Mouse (Mus musculus): ENCODE data around the gene Fam184a.

The Fam184a gene

DNA sequence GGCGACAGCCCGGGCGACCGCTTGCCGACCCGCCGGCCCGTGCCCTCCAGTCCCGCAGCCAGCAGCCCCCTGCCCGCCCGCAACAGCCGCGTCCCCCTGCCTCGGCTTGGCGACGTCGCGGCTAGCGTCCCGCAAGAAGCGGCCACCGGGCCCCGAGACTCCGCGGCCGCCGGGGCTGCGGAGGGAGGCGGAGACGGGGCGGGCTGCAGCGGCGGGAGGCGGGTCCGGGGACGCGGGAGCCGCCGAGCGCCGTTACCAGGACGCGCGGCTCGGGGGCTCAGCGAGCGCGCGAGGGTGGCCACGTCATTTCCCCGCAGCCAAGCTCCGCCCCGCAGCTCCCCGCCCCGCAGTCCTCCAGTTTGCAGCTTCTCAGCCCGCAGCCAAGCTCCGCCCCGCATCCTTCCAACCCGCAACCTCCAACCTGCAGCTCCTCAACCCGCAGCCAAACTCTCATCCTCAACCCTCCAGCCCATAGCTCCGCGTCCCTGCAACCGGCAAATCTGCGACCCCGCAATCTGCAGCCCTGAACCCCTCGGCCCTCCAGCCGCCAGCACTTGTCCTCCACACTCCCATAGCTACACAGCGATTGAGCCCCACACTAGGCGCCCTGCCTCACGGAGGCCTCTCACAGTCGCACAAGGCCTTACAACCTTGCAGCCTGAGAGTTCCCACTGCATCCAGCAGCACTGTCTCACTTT lies at the start of gene Fam184a:
Gene Fam184a (minus strand): TSS at position 169 of the 698 bp plus-strand sequence.
- DNase-seq (ENCODE audit: low spot score in 2 of 2), result peak; percentile 46 to 65

DNA sequence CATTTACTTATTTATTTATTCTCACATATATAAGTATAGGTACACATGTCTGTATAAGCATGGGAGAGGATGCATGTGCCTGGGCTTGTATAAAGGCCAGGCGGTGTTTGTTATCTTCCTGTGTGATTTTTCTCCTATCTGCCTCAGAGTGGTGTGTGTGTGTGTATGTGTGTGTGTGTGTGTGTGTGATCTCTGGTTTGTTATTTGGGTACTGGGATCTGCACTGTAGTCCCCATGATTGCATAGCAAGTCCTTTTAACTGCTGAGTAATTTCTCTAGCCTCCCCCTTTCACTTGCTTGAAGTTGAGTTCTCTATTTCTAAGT lies 45.3 kb upstream of the Fam184a start:
- no peak for DNase-seq (ENCODE audit: low spot score in 2 of 2)

DNA sequence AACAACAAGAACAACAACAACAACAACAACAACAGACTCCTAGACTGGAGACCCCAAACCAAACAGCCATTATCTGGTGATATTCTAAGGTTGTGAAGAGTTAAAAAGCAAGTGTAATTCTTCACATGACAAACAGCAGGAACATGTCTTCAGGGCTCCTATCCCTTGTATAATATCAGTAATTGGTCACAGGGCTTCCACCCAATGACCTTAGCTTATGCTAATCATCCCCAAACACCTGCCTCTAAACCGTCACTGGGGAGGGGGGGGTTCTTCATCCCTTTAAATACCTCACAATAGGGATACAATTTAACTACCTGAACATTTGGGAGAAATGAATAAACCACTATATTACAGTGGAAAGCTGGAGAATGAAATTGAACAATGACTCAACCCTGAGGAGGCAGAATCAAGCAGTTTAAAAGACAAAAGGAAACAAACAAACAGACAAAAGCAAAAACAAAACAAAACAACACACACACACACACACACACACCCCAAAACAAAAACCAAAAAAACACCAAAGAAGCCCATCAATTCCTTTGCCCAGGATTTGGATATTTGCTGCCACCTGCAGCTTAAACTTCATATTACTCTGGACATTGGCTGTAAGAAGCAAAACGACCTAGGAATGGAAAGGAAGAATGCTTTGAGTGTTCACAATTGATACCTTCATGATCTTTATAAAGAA lies 44.8 kb upstream of the Fam184a start:
- no peak for DNase-seq (ENCODE audit: low spot score in 2 of 2)

DNA sequence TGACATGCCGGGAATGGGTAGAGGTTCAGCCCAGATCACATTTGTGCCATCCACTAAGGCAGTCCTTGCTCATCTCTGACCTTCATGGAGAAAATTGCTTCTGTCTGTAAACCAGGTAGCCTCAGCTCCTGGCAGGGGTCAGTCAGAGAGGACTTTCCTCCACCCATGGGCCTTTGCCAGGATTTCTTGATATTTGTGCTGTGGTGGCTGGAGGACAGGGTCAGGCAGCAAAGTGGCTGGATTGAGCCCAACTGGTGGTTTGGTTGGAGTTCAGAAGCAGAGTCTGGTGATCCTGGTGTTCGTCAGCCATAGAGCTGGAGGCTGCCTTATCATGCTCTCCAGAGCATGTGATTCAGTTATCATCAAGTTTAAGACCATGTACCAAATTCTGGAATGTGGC lies 40.4 kb upstream of the Fam184a start:
- DNase-seq (ENCODE audit: low spot score in 2 of 2), result no peak

DNA sequence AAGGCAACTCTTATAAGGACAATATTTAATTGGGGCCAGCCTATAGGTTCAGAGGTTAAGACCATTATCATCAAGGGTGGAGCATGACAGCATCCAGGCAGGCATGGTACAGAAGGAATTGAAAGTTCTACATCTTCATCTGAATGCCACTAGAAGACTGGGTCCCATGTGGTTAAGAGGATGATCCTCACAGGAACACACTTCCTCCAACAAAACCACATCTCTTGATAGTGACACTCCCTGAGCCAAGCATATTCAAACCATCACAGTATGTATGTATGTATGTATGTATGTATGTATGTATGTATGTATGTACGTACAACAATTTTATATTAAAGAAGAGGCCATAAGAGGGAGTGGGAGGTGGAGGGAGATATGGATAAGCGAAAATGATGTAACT lies 25.7 kb upstream of the Fam184a start:
- no peak for DNase-seq (ENCODE audit: low spot score in 2 of 2)

DNA sequence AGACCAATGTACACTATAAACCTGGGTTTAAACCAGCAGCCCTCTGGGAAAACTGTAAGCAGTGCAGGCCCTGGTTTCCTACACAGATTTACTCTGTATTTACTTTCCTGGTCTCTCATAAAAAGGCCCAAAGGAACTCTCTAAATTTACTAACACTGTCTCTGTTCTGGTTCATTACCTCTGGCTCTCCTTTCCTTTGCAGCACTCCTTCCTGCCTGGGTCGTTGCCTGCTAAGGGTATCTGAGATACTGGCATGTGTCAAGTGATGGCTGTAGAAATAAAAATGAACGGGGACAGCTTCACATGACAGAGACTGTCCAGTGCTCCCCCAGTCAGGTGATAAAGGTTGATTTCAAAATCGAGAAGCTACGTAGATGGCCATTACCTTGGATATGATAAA lies 21.8 kb upstream of the Fam184a start:
- no peak for DNase-seq (ENCODE audit: low spot score in 2 of 2)

DNA sequence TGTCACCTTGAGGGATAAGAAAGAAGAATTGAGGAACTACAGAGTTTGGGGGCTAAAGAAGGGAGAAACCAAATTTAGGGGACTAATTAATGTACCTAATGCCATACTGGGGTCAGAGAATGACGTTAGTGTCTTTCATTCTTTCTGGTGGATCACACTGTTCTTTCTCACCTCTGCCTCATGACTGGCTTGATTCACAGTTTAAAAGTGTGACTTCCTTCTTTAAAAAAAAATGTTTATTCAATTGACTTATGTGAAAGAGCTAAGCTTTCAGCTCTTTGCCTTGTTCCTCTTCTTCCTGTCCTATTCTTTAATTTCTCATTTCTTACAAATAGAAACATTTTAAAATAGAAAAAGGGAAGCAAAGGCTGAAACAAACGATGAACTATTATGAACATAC lies 20.6 kb upstream of the Fam184a start:
- no peak for DNase-seq (ENCODE audit: low spot score in 2 of 2)

DNA sequence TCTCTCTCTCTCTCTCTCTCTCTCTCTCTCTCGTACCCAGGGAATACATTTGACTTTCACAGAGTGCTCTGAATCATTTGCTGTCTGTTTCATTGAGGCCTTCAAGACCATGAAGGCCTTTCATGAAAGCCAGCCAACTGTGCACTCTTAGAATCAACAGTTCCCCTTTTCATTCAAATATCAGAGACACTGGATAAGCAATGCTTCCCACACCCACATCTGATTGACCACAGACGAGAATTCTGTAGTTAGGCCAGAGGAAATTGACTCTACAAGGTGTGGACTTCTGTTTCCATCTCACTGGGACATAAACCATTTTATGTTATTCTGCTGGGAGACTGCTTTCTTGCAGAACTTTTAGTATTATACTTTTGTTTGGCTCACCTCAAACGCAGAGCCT lies 17.8 kb upstream of the Fam184a start:
- DNase-seq (ENCODE audit: low spot score in 2 of 2), result no peak

DNA sequence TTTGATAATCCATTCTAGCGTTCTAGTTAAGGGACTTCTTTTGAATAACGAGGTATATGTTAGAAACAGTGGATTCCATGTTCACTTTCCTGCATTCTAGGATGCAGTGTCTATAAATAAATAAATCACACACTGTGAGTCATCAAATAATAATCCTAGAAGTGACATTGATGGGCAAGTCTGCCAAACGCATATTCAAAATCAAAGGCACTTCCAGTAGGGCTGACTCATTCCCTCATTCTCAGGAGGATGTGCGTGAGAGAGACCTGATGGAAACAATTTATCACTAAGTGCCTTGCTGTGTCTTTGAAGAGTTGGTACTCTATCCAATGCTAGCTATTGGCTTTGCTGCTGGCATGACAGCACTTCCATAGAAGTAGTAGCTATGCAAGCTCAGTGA lies 14.5 kb upstream of the Fam184a start:
- DNase-seq (ENCODE audit: low spot score in 2 of 2), result no peak

DNA sequence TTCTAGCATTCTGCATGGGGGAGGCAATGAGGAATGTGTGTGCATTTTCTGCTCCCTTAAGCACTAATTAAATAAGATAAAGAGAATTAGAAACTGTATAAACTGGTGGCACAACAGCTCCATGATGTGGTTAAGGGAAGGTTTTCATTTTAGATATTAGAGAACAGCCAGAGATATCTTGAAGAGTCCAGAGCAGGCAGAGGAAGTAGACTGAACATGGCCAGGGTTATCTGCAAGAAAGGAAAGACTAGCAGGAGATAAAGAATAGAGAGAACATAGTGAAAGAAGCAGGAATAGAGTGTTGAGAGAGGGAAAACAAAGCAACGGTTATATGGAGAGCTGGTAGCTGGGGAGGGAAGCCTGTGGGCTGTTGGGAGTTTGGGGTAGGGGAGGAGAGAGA lies 1.8 kb upstream of the Fam184a start:
- DNase-seq (ENCODE audit: low spot score in 2 of 2), result no peak

DNA sequence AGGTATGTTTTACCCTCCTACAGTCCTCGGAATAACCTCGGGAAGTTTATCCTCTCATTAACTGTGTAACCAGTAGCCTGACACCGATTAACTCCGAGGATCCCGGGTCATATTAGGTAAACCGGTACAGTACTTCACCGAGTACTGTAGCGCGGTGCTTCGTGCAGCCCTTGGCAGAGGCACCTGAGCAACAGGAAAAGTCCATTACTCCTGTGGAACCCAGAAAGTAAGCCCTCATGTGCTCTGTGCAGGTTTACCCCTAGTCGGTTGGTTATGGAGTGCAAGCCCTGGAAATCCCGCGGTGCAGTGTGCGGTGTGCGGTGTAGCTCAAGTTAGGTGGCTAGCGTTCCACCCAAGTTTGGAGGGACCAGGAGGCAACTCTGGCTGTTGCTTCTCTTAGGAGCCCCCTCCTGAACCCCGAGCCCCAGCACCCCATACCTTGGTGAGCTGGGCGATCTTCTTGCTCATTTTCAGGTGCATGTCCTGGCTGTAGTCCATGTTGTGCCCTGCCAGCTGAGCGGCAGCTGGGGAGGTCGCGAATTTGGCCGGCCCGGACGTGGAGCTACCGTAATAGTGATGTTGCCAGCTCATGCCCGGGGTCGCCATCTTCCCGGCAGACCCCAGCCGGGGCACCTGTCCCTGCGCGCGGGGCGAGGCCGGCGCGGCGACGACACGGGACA lies 508 bp downstream of the Fam184a start:
- DNase-seq (ENCODE audit: low spot score in 2 of 2), result no peak

DNA sequence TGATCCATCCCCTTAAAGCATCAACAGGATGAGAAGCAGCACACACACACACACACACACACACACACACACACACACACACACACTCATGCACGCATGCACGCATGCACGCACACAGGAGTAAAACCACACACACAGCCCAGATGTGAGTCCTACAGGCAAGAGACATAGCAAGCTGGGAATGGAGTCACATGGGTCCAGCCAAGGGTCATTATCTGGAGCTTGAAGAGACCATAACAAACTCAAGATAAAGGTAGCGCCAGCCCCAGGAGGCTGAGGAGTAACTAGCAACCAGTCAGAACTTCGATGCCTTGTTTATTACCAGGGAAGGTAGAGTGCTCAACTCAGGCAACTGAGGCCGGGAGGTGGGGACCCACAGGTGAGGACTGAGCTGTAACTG lies 4.9 kb downstream of the Fam184a start:
- no peak for DNase-seq (ENCODE audit: low spot score in 2 of 2)

DNA sequence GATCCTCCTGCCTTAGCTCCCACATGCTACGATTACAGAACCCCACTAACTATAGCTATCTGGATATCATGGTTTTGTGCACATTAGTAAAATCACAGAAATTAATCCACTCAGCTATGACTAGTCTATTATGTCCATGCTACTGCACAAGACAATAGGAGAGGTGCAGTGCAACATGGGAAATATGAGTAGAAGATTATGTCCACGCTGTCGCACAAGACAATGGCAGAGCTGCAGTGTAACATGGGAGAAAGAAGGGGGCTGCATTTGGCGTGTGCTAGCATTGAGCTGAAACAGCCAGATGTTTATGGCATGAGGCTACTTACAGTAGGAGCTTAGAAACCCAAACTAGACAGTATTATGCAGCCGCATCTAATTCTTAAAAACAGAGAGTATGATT lies 8.0 kb downstream of the Fam184a start:
- no peak for DNase-seq (ENCODE audit: low spot score in 2 of 2)

DNA sequence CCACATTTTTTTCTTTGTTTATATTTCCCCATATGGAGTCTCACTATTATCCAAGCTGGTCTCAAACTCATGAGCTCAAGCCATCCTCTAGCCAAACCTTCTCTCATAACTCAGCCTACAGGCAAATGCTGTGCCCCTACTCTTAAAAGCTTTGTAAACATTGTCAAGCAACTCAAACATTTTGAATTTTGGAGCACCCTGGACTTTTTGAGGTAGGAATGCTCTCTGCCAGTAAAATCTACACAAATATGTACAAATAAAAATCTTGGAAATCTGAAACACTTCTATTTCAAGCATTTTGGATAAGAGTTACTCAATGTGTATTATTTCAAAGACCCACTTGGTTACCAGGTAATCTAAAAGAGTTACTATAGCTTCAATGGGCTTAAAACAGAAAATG lies 10.9 kb downstream of the Fam184a start:
- no peak for DNase-seq (ENCODE audit: low spot score in 2 of 2)

DNA sequence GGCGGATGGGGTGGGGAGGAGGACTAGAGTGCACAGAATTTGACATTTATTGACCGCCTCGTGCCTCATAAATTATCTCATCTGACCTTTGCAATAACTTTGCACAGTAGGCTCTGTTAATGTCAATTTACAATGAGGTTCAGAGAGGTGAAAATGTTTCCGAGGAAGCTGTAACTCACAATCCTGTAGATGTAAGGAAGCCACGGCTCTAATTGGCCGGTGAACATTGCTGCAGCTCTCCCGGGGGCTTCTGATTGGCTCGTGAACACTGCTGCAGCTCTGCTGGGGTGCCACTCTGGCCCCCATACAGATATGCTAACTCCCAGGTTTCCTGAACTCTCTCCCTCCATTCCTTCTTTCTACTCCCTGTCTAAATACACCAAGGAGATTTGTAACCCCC lies 12.1 kb downstream of the Fam184a start:
- DNase-seq (ENCODE audit: low spot score in 2 of 2), result no peak

DNA sequence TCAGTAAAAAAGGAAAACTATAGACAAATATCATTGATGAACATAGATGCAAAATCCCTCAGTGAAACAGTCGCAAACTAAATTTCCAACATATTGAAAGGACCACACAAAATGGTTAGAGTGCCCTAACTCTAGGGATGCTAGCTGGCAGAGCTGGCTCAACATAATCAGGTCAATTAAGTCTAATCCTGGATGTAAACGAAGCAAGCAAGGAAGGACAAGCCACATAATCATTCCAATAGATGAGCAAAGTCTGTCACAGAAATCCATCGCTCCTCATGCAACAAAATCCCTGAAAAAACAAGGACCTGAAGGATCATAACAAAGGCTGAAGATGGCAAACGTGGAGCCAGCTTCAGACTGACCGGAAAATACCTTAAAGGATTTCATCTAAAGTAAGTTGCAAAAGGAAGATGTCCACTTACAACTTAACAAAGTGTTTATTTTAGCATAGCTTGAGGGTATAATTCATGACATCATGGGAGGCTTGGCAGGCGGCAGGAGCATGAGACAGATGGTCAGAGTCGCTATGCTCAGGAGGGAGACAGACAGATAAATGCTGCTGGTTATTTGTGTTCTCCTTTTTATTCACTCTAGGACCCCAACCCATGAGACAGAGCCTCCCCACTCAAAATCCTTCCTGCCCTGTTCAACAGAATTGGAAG lies 15.6 kb downstream of the Fam184a start:
- no peak for DNase-seq (ENCODE audit: low spot score in 2 of 2)

DNA sequence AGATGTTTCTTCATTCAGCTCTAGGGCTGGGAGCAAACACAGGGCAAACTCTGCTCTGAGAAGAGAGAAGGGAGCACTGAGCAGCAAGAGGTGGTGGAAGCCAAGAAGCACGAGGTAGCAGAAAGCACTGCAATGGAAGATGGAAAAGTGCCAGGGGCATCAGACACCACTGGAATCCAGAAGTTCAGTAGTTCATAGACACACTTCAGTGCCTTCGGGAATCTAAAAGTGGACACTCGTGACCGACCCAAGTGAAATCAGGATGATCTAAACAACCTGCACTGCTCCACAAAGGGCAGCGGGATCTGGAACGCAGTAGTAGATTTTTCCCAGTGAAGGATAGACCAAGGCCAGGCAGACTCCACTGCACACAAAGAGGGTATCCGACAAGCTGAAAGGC lies 18.6 kb downstream of the Fam184a start:
- no peak for DNase-seq (ENCODE audit: low spot score in 2 of 2)

DNA sequence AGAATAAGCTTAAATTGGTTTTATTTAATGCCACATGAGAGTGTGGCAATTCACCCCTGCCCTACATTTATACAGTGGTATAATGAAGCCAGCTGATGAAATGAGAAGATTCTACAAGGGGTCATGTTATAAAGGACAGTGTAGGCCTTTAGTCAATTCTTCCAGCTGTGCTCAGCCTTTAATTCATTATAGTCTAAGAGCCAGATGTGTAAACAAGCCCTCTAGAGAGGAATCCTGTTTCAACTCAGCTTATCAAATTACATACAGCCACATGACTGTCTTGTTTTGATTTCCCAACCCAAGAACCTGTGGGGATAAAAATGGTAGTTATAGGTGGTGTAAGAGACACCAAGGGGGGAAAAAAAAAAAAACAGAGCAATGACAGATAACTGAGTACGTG lies 22.0 kb downstream of the Fam184a start:
- no peak for DNase-seq (ENCODE audit: low spot score in 2 of 2)

DNA sequence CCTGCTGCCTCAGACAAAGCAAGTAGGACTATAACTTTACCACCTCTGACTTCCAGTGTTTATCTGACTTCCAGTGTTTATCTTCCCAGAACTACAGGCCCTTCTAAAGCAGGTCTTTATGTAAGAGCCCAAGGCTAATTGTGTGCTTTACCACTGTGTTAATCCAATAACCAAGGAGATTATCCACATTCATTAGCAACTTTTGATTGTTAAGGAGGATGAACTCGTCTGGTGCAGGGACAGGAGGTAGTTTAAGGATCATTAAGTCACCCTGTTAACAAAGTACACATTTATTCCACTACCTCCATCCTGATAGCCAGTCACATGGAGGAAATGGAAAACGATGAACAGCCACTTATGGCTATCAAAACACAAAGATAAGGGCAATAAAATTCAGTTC lies 25.6 kb downstream of the Fam184a start:
- DNase-seq (ENCODE audit: low spot score in 2 of 2), result no peak

DNA sequence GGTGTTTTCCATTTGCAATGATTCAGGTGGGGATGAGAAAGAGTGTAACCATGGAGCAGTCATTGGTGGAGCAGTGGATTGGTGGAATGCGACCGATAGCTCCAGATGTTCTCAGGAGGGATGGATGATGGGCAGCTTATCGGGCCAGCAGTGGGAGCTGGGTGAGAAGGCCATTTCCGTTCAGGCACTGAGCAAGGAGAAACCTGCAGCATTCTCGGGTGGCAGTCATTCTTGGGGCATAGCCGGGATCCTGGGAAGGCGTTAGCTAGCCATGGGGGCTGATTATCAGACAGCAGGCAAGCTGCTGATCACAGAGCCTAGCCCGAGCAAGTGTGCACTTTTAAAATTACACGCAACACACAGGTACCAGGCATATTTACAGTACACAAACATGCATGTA lies 46.4 kb downstream of the Fam184a start:
- no peak for DNase-seq (ENCODE audit: low spot score in 2 of 2)

DNA sequence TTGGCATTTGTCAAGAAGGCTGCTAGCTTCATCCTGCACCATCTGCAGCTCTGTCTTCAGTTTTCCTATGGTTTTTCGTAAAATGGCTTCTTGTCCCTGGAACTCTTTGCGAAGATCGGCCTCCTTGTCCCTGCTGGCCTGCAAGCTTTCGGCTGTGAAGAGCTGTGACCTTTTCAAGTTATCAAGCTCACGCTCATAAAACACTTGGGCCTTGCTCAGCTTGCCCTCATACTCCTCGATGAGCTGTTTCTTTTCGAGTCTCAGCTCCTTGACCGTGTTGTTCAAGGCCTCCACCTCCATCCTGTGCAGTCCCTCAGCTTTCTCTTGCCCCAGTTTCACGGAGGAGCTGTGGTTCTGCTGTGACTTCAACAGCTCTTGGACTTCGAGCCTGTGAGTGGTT lies 52.4 kb downstream of the Fam184a start:
- DNase-seq (ENCODE audit: low spot score in 2 of 2), result no peak

DNA sequence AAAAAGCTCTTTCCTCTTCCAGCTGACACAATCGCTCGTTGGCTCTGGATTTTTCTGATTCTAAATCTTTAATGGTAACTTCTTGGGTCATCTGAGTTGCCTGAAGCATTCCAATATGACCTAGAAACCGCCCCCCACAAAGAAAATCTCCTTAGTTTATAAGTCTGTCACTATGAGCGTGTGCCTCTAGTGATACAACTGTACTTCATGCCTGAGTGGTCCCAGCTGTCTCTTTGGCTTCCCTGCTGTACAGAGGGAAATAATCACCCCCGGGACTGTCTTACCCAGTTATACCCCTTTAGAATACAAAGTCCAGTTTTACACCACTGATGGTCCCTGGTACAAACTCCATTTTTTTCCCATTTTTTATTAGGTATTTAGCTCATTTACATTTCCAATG lies 56.2 kb downstream of the Fam184a start:
- no peak for DNase-seq (ENCODE audit: low spot score in 2 of 2)

DNA sequence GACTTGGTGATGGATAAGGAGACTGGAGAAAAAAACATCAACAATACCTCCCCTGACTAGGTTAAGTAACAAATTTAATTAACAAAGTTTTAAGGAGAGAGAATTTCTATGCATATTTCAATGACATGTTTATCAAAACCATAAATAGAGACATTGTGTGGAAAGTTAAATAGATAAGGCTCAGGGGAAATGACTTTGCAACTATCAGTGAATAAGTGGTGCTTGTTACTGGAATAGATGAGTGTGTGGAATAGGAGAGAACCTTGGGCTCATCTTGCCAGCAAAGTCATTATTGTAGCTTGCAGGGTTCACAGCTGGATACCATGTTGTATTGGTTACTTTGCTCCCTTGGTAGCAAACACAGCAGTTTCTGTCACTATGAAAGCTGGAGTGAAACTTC lies 59.7 kb downstream of the Fam184a start:
- DNase-seq (ENCODE audit: low spot score in 2 of 2), result no peak
